Mouse (Mus musculus) heart, postnatal 0 days (tissue): ENCODE measurements around the gene Ephx4.

Experiments
- CTCF ChIP-seq: IDR thresholded peaks from 2 replicates; pipeline ENCODE4 v1.5.1; 2016; ENCODE audit warnings: antibody characterized with exemption, control low read depth, low read depth
- EP300 ChIP-seq: IDR thresholded peaks from 2 replicates; pipeline ENCODE4 v1.6.1; 2016; ENCODE audit warnings: antibody characterized with exemption, low read depth

DNA sequence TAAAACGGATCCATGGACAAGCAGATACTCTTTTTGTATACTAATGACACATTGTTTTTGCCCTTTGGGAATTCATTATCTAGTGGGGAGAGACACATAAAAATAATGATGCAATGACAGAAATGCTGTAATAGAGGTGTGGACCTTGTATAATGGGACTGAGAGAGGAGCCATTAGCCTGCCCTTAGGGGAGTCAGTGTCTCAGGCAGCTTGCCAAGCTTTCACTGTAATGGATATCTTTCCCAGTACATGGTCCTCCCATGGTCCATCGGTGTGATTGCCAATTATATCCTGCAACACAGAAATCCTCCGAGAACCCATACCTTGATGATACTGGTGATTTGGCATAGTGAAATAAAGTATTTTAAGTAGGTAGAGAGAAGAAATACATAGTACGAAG, 41.7 kb downstream of the Ephx4 start:
- TF ChIP-seq CTCF (no peak), EP300 (no peak)
